Mouse (Mus musculus) hindbrain, embryonic 13.5 days (tissue): ENCODE results near the gene Svs3b. TPM values are rescaled to one million over a fixed set of nuclear protein-coding genes. Genes with fewer than 3 reads are reported as not detected.
"Not testable (repeated sequence)": the region's sequence is repeated elsewhere in the genome, so short reads cannot be mapped to it uniquely, and the experiment has no call there.

Experiments used
- ATAC-seq: fragments of 200-750 bp; cut with Nextera tagmentation; 2 replicates; pipeline ENCODE4 v1.8.0; 2017; ENCODE audit warnings: moderate TSS enrichment; ENCODE audit not compliant: low FRiP score
- H3K27ac ChIP-seq: fragments of 300-500 bp; sonication (generic); 2 replicates; pipeline ENCODE4 v1.5.1; 2015; ENCODE audit warnings: inconsistent platforms, mild to moderate bottlenecking, moderate library complexity
- H3K27me3 ChIP-seq: fragments of 300-500 bp; sonication (generic); 2 replicates; pipeline ENCODE4 v1.6.1; 2015; ENCODE audit warnings: mild to moderate bottlenecking, inconsistent platforms
- H3K36me3 ChIP-seq: fragments of 300-500 bp; sonication (generic); 2 replicates; pipeline ENCODE4 v1.6.1; 2015; ENCODE audit warnings: mild to moderate bottlenecking, inconsistent platforms
- H3K4me1 ChIP-seq: fragments of 300-500 bp; sonication (generic); replicated peaks from 2 replicates; pipeline ENCODE4 v1.6.1; 2015; ENCODE audit warnings: inconsistent platforms
- H3K4me2 ChIP-seq: fragments of 300-500 bp; sonication (generic); 2 replicates; pipeline ENCODE4 v1.6.1; 2015; ENCODE audit warnings: inconsistent platforms, mild to moderate bottlenecking, moderate library complexity
- H3K4me3 ChIP-seq: fragments of 300-500 bp; sonication (generic); 2 replicates; pipeline ENCODE4 v1.5.1; 2015; ENCODE audit warnings: mild to moderate bottlenecking, inconsistent platforms
- H3K9ac ChIP-seq: fragments of 300-500 bp; sonication (generic); 2 replicates; pipeline ENCODE4 v1.6.1; 2015; ENCODE audit warnings: mild to moderate bottlenecking, inconsistent platforms
- H3K9me3 ChIP-seq: fragments of 300-500 bp; sonication (generic); 2 replicates; pipeline ENCODE4 v1.6.1; 2016; ENCODE audit warnings: inconsistent platforms
- WGBS: fragments of 180-500 bp; shearing (Covaris S2); methylation state at CpG from one replicate; pipeline ENCODE4 v1.1.7; 2015; 5-methylcytosine and 5-hydroxymethylcytosine counted together
- polyA plus RNA-seq: library from polyadenylated mRNA; unstranded; fragments of >200 nt; fragmentation: Nextera tagmentation; extraction: Ambion mirVana; gene quantifications from 2 replicates; pipeline ENCODE4 v1.2.1, GENCODE M21; 2015

Svs3b gene
- polyA plus RNA-seq = not detected in 2 replicates

GRCm38 (mm10) chr2:164256540-164256939 is at the start of gene Svs3b:
Svs3b (minus strand) TSS chr2:164256640.
- WGBS = 64% methylated on average over 1 of the region's 1 CpGs
- not testable (repeated sequence) for ATAC-seq, H3K9me3 ChIP-seq, H3K4me2 ChIP-seq, H3K4me3 ChIP-seq, H3K27me3 ChIP-seq, H3K4me1 ChIP-seq, H3K9ac ChIP-seq, H3K27ac ChIP-seq, H3K36me3 ChIP-seq

GRCm38 (mm10) chr2:164288968-164289367 is 32.5 kb upstream of the Svs3b start, which contains the start of gene Svs3a:
Svs3a (plus strand) TSS chr2:164289268.
- not testable (repeated sequence) for H3K27ac ChIP-seq, H3K9ac ChIP-seq, ATAC-seq, H3K4me2 ChIP-seq, H3K27me3 ChIP-seq, H3K36me3 ChIP-seq, H3K9me3 ChIP-seq, H3K4me3 ChIP-seq, H3K4me1 ChIP-seq
- WGBS = 80% methylated on average over 1 of the region's 1 CpGs

DNA sequence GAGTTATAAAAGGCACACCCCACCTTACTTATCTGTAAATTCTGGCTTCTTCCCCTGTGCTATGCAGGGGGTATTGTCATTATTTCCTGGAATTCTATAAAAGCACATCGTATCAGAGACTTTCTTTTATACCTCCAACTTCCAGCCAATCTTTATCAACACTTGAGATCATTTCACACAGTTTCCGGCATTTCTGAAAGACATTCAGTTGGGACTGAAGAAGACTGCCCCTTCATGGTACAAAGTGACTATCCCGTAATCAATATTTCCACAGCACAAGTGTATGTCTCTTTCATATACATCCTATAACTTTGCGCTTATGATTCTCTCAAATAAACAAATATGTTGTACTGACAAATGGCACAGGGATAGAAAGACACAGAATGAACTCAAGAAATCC is 21.9 kb upstream of the Svs3b start, which contains the start of gene Svs4:
TSS of gene Svs4 (minus strand) at position 101 of the 400 bp plus-strand sequence.
- H3K9me3 ChIP-seq = no peaks in the 10 kb centered on the region
- no peak within 1 kb of the TSS for H3K4me2 ChIP-seq
- ATAC-seq = no peak
- no peaks in the 10 kb centered on the region for H3K27me3 ChIP-seq
- H3K4me1 ChIP-seq = no peaks in the 10 kb centered on the region
- H3K36me3 ChIP-seq = no peaks in the 10 kb centered on the region
- no peak within 1 kb of the TSS for H3K27ac ChIP-seq
- WGBS = 94% methylated on average over 4 of the region's 4 CpGs
- no peak within 1 kb of the TSS for H3K9ac ChIP-seq
- no peak within 1 kb of the TSS for H3K4me3 ChIP-seq

GRCm38 (mm10) chr2:164238366-164238765 is 18.1 kb downstream of the Svs3b start, which contains the start of gene Svs2:
Svs2 (minus strand) TSS chr2:164238466.
- Histone ChIP-seq H3K27ac (no peak within 1 kb of the TSS), H3K4me2 (no peak within 1 kb of the TSS), H3K9ac (no peak within 1 kb of the TSS), H3K4me1 (no peaks in the 10 kb centered on the region), H3K36me3 (no peaks in the 10 kb centered on the region), H3K4me3 (no peak within 1 kb of the TSS), H3K27me3 (no peaks in the 10 kb centered on the region), H3K9me3 (no peaks in the 10 kb centered on the region)
- no peak for ATAC-seq
- WGBS = 88% methylated on average over 3 of the region's 3 CpGs

- WGBS = 92% methylated on average over 8 of the region's 8 CpGs
- Histone ChIP-seq H3K27ac (no peak overlapping the region), H3K4me1 (no peaks in the 10 kb centered on the region), H3K9ac (no peak overlapping the region), H3K4me2 (no peak overlapping the region), H3K36me3 (no peaks in the 10 kb centered on the region), H3K27me3 (no peaks in the 10 kb centered on the region), H3K4me3 (no peak overlapping the region), H3K9me3 (no peaks in the 10 kb centered on the region)
- ATAC-seq = no peak
Observed at GRCm38 (mm10) chr2:164232671-164233070, 23.8 kb downstream of the Svs3b start.

DNA sequence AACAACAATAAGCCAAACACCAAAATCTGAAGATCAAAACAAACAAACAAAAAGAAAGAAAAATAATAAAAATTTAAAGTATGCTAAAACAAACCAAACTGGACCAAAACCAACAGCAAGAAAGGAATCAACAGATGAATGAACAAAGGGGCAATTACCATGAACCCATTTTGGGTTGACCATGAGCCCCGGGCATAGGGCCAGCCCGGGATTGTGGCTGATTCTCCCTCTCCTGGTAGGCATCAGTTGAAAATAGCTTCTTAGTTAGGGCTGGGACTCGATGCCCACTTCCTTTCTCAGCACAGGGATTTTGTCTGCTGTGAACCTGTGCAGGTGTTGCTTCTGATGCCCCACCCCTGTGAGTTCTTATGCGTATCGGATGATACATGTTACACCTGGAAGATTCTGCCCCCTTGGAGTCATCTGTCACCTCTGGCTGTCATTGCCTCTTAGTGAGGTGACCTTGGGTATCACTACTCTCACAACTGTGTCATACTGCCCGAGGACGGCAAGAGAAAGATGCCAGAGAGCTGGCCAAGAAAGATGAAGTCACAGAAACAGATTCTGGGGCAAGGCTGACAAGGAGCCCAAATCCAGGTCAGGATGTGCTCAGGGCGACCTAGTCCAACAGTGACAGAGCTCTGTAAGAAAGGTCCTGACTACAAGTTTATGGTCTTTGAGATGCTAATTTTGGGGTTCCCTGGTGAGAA is 27.9 kb downstream of the Svs3b start:
- no peak overlapping the region for H3K27ac ChIP-seq
- no peak overlapping the region for H3K9ac ChIP-seq
- H3K27me3 ChIP-seq = no peaks in the 10 kb centered on the region
- no peaks in the 10 kb centered on the region for H3K4me1 ChIP-seq
- no peaks in the 10 kb centered on the region for H3K36me3 ChIP-seq
- 89% methylated on average over 8 of the region's 8 CpGs for WGBS
- no peaks in the 10 kb centered on the region for H3K9me3 ChIP-seq
- ATAC-seq = no peak
- no peak overlapping the region for H3K4me2 ChIP-seq
- no peak overlapping the region for H3K4me3 ChIP-seq

- 76% methylated on average over 11 of the region's 11 CpGs for WGBS
- H3K27ac ChIP-seq = no peak within 1 kb of the TSS
- H3K4me3 ChIP-seq = no peak within 1 kb of the TSS
- no peaks in the 10 kb centered on the region for H3K4me1 ChIP-seq
- no peak within 1 kb of the TSS for H3K4me2 ChIP-seq
- no peaks in the 10 kb centered on the region for H3K36me3 ChIP-seq
- H3K9me3 ChIP-seq = no peaks in the 10 kb centered on the region
- no peaks in the 10 kb centered on the region for H3K27me3 ChIP-seq
- no peak for ATAC-seq
- H3K9ac ChIP-seq = no peak within 1 kb of the TSS
Observed at GRCm38 (mm10) chr2:164221522-164221921, 34.9 kb downstream of the Svs3b start, which contains the start of gene Wfdc15b. Wfdc15b (minus strand) TSS chr2:164221660.

DNA sequence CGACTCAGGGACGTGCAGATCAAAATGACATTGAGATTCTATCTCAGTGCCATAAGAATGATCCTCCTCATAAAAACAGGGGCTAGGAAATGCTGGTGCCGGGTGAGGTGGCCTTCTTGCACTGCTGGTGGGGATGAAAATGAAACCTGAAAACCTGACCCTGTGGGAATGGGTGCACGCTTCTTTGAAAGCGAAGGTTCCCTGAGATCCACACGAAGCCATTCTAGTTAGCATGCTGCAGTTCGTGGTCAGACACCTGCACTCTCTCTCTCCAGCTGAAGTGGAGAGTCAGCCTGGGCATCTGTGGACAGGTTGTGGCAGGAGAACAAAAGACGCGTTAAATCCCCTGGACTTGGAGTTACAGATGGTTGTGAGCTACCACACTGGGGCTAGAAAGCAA is 37.1 kb downstream of the Svs3b start:
- Histone ChIP-seq H3K27me3 (no peaks in the 10 kb centered on the region), H3K27ac (no peak overlapping the region), H3K4me3 (no peak overlapping the region), H3K9me3 (no peaks in the 10 kb centered on the region), H3K36me3 (no peaks in the 10 kb centered on the region), H3K4me1 (no peaks in the 10 kb centered on the region), H3K4me2 (no peak overlapping the region), H3K9ac (no peak overlapping the region)
- ATAC-seq = no peak
- 90% methylated on average over 9 of the region's 9 CpGs for WGBS

- no peaks in the 10 kb centered on the region for H3K4me1 ChIP-seq
- no peak overlapping the region for H3K27ac ChIP-seq
- H3K4me2 ChIP-seq = no peak overlapping the region
- no peaks in the 10 kb centered on the region for H3K27me3 ChIP-seq
- 87% methylated on average over 5 of the region's 5 CpGs for WGBS
- no peak overlapping the region for H3K9ac ChIP-seq
- H3K4me3 ChIP-seq = no peak overlapping the region
- ATAC-seq = no peak
- H3K9me3 ChIP-seq = no peaks in the 10 kb centered on the region
- no peaks in the 10 kb centered on the region for H3K36me3 ChIP-seq
Observed at GRCm38 (mm10) chr2:164212711-164213110, 43.7 kb downstream of the Svs3b start.

DNA sequence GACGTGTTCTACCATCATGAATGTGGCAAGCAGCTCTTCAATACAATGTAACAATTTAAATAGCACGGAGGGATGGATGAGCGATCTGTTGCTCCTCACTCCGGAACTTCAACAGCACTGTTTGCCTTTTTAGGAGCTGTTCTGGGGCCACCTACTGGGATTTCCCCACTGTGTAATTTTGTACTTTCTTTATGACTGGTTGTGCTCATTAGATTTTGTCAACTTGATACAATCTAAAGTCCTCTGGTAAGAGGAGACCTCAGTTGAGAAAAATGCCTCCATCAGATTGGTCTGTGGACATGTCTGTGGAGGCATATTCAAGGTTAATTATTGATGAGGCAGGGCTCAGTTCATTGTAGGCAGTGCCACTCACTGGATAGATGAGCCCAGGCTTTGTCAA is 45.5 kb downstream of the Svs3b start:
- no peaks in the 10 kb centered on the region for H3K4me1 ChIP-seq
- no peaks in the 10 kb centered on the region for H3K36me3 ChIP-seq
- 82% methylated on average over 4 of the region's 4 CpGs for WGBS
- H3K27me3 ChIP-seq = no peaks in the 10 kb centered on the region
- no peak overlapping the region for H3K4me3 ChIP-seq
- no peaks in the 10 kb centered on the region for H3K9me3 ChIP-seq
- no peak overlapping the region for H3K9ac ChIP-seq
- ATAC-seq = no peak
- no peak overlapping the region for H3K27ac ChIP-seq
- H3K4me2 ChIP-seq = no peak overlapping the region

DNA sequence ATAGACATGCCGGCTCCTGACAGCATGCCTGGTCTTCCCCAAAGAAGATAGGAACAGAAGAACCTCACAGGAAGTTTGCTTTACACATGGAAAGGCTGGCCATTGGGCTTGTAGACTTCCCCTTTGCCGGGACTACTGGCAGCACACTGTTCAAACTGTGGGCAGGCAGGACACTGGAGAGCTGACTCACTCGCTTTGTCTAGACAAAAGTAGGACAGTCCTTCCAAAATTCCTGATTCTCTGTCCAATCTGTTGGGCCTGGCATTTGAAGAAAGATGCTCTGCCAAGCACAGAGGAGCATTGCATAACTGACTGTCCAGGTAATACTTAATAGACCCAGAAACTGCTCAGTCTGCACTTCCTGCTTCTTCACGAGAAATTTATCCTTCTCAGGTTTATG is 49.8 kb downstream of the Svs3b start:
- Histone ChIP-seq H3K36me3 (no peaks in the 10 kb centered on the region), H3K9ac (no peak overlapping the region), H3K4me1 (no peaks in the 10 kb centered on the region), H3K4me2 (no peak overlapping the region), H3K27ac (no peak overlapping the region), H3K4me3 (no peak overlapping the region), H3K27me3 (no peaks in the 10 kb centered on the region), H3K9me3 (no peaks in the 10 kb centered on the region)
- ATAC-seq = no peak
- 95% methylated on average over 4 of the region's 4 CpGs for WGBS

DNA sequence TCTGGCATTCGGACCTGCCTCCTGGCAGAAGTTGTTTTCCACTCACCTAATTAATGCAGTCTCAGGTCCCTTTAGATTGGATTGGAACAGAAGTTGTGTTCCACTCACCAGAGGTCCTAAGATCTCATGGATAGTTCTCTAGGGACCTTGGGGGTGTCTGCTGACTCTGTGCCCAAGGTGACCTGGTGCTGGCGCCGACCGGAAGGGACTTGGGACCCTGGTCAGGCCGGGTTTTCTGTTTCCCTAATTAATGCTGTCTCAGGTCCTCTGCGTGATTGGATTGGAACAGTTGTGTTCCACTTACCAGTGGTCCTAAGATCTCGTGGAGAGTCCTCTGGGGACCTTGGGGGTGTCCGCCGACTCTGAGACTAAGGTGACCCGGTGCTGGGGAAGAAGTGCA is 50.4 kb downstream of the Svs3b start:
- H3K27me3 ChIP-seq, H3K4me1 ChIP-seq, H3K9ac ChIP-seq, ATAC-seq, H3K4me3 ChIP-seq, H3K27ac ChIP-seq, H3K9me3 ChIP-seq, H3K36me3 ChIP-seq, H3K4me2 ChIP-seq: not testable (repeated sequence)
- 90% methylated on average over 10 of the region's 10 CpGs for WGBS
